Mouse (Mus musculus) small intestine, adult 2 months (tissue): ENCODE results near the gene Taok1. TPM values are rescaled to one million over a fixed set of nuclear protein-coding genes. Genes with fewer than 3 reads are reported as not detected.

Experiments used
- H3K27ac ChIP-seq: fragments of 200-500 bp; 2 replicates; pipeline ENCODE4 v1.5.1; 2012; ENCODE audit warnings: low read depth, low read length, control low read depth, inconsistent platforms; ENCODE audit not compliant: insufficient read depth
- H3K27me3 ChIP-seq: fragments of 200-500 bp; 2 replicates; pipeline ENCODE4 v1.6.1; 2012; ENCODE audit warnings: mild to moderate bottlenecking, moderate library complexity, low read length, inconsistent platforms; ENCODE audit not compliant: control insufficient read depth, insufficient read depth
- H3K36me3 ChIP-seq: fragments of 200-500 bp; 2 replicates; pipeline ENCODE4 v1.6.1; 2012; ENCODE audit warnings: mild to moderate bottlenecking, low read length, control low read depth, inconsistent platforms; ENCODE audit not compliant: control insufficient read depth, insufficient read depth
- H3K4me1 ChIP-seq: fragments of 200-500 bp; 2 replicates; pipeline ENCODE4 v1.6.1; 2012; ENCODE audit warnings: low read length, inconsistent platforms, mixed read lengths; ENCODE audit not compliant: control insufficient read depth, insufficient read depth, insufficient read length
- H3K4me3 ChIP-seq: fragments of 200-500 bp; 2 replicates; pipeline ENCODE4 v1.5.1; 2012; ENCODE audit warnings: low read depth, mild to moderate bottlenecking, control low read depth, inconsistent platforms, low read length, moderate library complexity
- CTCF ChIP-seq: fragments of 200-500 bp; IDR thresholded peaks from 2 replicates; pipeline ENCODE4 v1.5.1; 2012; ENCODE audit warnings: low read depth, mild to moderate bottlenecking, control low read depth, inconsistent platforms, low read length, moderate library complexity, mixed read lengths; ENCODE audit not compliant: insufficient replicate concordance, insufficient read length; ENCODE audit errors: extremely low read depth
- POLR2A ChIP-seq: fragments of 200-500 bp; IDR thresholded peaks from 2 replicates; pipeline ENCODE4 v1.6.1; 2012; ENCODE audit warnings: low read depth, mild to moderate bottlenecking, control low read depth, inconsistent platforms, low read length, moderate library complexity
- WGBS: fragments of 180-500 bp; shearing (Covaris S2); methylation state at CpG from one replicate; pipeline ENCODE4 v1.1.7; 2018; 5-methylcytosine and 5-hydroxymethylcytosine counted together
- polyA plus RNA-seq: library from polyadenylated mRNA; depleted of rRNA; stranded (reverse); fragments of >200 nt; gene quantifications from 2 replicates; pipeline ENCODE4 v1.2.3, GENCODE M21; 2012

The Taok1 gene
- polyA plus RNA-seq, 1 experiment = 1.7 TPM

DNA sequence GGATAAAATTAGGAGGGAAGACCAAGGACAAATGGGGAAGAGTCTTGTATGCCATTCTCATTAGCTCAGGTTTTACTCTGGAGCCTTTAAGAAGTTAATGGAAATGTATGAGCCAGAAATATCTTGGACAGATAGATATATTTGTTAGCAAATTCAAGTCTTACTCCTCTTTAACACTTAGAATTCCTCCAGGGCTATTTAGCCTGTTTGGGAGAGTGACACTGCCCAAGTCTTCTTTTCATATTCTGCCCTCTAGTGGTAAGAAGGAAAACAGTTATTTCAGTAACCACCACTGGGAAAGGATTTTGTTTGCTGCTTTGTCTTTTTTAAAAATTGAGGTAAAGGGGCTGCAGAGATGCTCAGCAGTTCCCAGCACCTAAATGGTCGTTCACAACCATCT is 21.9 kb upstream of the Taok1 start:
- TF ChIP-seq CTCF = no peak
- TF ChIP-seq POLR2A = no peak
- Histone ChIP-seq H3K36me3 (no peaks in the 10 kb centered on the region), H3K4me3 (no peak overlapping the region), H3K4me1 (peaks cover 2% of the 10 kb centered on the region), H3K27ac (no peak overlapping the region), H3K27me3 (peaks cover 3% of the 10 kb centered on the region; the same call in 1 of the 2 replicates)
- 0% methylated on average over 1 of the region's 1 CpGs for WGBS

DNA sequence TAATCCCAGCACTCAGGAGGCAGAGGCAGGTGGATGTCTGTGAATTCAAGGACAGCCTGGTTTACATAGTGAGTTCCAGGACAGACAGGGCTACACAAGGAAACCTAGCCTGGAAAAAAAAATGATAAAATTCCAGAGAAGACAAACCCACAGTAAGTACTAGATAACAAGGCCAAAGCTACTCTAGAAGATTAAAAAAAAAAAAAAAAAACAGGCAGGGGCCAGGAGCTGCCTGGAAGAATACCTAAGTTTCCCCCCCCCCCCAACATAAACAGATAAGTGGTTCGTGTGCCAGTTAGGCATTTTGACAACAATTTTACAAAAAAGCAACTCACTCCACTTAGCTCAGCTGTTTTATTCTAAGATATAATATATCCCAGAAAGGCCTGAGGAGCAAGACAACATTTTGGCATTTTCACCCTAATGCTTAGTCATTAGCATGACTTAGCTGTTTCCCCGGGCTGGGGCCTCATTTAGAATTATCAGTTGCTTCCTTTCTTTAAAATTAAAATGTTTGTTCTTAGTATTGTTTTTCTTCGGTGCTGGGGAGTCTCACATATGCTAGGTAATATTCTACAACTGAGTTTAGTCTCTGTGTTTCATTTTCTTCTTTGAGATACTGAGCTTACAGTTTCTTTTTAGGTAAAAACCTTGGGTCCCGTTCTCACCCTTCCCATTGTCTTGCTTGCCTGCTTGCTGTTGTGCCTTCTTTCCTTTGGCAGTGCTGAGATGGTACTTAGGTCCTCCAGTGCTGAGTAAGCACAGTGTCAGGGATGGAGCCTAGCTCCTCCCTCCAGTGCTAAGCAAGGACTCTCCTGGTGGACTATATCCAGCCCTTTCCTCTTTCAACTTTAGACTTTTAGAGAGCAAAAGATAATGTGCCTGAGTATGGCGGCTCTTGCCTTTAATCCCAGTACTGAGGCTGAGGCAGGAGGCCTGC is 19.3 kb upstream of the Taok1 start:
- no peaks in the 10 kb centered on the region for H3K36me3 ChIP-seq
- TF ChIP-seq POLR2A (no peak), CTCF (no peak)
- H3K4me3 ChIP-seq = no peak overlapping the region
- H3K4me1 ChIP-seq = peaks cover 2% of the 10 kb centered on the region
- H3K27me3 ChIP-seq = peaks cover 3% of the 10 kb centered on the region; the same call in 1 of the 2 replicates
- 72% methylated on average over 5 of the region's 5 CpGs for WGBS
- H3K27ac ChIP-seq = no peak overlapping the region

DNA sequence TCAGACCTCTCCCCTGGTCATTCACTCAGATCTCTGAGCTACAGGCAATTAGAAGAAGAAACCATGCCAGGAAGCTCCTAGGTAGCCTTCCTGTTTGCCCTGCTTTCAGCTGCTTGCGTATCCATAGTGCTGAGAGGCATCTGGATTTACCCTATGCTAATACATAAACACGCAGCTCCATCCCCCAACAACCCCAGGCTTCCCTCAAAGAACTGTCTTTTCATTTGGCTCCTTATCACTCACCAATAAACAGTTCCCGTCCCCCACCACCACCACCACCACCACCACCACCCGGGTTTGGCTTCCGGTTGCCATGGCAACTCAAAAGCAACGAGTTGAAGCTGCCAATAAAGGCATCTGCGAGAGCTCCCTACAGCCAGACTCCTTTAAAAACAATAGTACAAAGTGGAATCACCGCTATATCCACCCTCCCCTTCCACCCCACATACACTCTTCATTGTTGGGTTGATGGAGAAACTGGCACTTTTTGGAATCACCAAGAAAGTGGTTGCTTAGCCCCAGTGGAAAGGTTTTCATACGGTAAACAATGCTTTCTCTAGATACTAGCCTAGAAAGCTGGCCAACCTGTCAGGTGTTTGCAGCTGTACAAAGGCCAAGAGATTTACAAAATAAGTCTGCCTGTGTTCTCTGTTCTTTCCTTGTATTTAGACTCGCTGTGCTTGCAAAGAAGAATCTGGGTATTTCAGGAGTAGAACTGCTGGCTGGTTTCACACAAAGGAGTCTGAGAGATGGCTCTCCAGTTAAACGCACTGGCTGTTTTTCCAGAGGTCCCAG is 17.6 kb upstream of the Taok1 start:
- WGBS = 15% methylated on average over 11 of the region's 11 CpGs
- TF ChIP-seq POLR2A (no peak), CTCF (no peak)
- H3K4me3 ChIP-seq = no peak overlapping the region

DNA sequence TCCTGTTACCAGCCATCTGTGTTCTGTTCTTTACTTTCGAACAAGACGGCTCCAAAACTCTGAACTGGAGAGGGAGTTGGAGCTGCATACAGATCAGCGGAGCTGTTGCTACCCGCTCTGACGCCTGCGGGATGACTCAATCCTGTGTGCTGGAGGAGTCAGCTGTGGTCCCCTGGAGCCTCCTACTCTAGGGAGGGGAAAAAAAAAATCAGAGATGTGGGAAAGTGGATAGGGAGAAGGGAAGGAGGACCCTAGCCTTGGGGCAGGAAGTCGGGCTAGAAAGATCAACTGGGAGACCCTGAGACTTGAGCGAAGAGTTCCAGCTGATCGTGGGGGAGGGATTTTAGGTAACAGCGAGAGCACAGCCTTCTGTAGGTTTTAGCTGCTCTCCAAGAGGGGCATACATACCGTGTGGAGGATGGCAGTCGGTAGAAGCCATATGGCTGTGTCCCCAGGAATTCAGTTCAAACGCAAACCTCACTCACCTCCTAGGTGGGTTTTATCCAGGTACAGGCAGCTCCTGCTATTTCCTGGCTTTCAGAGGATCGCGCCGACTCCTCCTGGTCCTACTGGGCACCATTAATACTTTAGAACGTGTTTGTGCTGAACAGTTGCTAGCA is 16.9 kb upstream of the Taok1 start:
- peak overlapping the region; percentile 20 for H3K4me3 ChIP-seq
- H3K36me3 ChIP-seq = no peaks in the 10 kb centered on the region
- H3K27ac ChIP-seq = no peak overlapping the region; the same call in 1 of the 2 replicates
- H3K27me3 ChIP-seq = peaks cover 3% of the 10 kb centered on the region; the same call in 1 of the 2 replicates
- H3K4me1 ChIP-seq = peaks cover 2% of the 10 kb centered on the region
- 3% methylated on average over 17 of the region's 17 CpGs for WGBS
- TF ChIP-seq CTCF = no peak
- no peak for TF ChIP-seq POLR2A

More for the DNA sequence above, 17.6 kb upstream of the Taok1 start:
- H3K36me3 ChIP-seq = no peaks in the 10 kb centered on the region
- H3K27me3 ChIP-seq = peaks cover 3% of the 10 kb centered on the region; the same call in 1 of the 2 replicates
- peaks cover 2% of the 10 kb centered on the region for H3K4me1 ChIP-seq
- no peak overlapping the region for H3K27ac ChIP-seq

DNA sequence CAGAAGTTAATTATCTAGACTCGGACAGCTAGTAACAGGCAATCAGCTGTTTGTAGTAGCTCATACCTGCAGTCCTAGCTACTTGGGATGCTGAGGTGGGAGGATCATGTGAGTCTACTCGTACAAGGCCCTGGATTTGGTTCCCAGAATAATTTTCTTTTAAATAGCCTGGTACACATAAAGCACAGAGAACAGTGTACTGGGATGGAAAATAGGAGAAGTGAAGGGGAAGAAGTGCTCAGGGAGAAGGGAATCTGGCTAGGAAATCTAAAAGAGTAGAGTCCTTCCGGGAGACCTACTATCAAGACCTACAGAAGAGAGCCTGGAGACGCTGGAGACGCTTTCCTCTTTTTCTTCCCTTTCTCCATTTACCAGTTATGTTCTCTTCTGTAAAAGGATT is 16.4 kb upstream of the Taok1 start:
- WGBS = 52% methylated on average over 5 of the region's 5 CpGs

DNA sequence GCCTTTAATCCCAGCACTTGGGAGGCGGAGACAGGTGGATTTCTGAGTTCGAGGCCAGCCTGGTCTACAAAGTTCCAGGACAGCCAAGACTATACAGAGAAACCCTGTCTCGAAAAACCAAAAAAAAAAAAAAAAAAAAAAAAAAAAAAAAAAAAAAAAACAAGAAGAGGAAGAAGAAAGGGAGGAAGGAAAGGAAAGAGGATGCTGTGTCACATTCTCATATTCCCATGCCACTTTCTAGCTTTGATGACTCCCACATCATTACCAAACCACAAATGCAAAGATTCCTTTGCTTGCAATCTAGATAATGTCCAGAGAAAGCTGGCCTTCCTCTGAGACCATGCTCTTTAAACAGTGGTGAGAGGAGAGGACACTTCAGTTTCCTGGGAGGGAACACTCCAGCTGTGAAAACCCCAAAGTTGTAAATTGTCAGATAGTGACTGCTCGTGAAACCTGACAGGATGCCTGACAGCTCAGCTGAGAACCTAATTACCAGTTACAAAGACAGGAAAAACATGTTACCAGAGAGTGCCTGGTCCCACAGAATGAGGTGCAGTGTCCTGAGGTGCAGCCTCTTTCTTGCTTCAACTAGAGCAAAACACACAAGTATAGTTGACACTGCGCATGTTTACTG is 14.4 kb upstream of the Taok1 start:
- Histone ChIP-seq H3K27me3 (peaks cover 3% of the 10 kb centered on the region; the same call in 1 of the 2 replicates), H3K36me3 (no peaks in the 10 kb centered on the region), H3K4me1 (no peaks in the 10 kb centered on the region; the same call in 1 of the 2 replicates), H3K27ac (no peak overlapping the region), H3K4me3 (no peak overlapping the region)
- TF ChIP-seq CTCF = no peak
- no peak for TF ChIP-seq POLR2A
- 69% methylated on average over 5 of the region's 5 CpGs for WGBS

More for the DNA sequence above, 16.4 kb upstream of the Taok1 start:
- H3K27me3 ChIP-seq = peaks cover 3% of the 10 kb centered on the region; the same call in 1 of the 2 replicates
- peaks cover 2% of the 10 kb centered on the region for H3K4me1 ChIP-seq
- no peak overlapping the region; the same call in 1 of the 2 replicates for H3K27ac ChIP-seq
- TF ChIP-seq CTCF (no peak), POLR2A (no peak)
- H3K36me3 ChIP-seq = no peaks in the 10 kb centered on the region
- H3K4me3 ChIP-seq = no peak overlapping the region
